ENCODE assay signal across 8 mouse cellular contexts in the genomic region with DNA sequence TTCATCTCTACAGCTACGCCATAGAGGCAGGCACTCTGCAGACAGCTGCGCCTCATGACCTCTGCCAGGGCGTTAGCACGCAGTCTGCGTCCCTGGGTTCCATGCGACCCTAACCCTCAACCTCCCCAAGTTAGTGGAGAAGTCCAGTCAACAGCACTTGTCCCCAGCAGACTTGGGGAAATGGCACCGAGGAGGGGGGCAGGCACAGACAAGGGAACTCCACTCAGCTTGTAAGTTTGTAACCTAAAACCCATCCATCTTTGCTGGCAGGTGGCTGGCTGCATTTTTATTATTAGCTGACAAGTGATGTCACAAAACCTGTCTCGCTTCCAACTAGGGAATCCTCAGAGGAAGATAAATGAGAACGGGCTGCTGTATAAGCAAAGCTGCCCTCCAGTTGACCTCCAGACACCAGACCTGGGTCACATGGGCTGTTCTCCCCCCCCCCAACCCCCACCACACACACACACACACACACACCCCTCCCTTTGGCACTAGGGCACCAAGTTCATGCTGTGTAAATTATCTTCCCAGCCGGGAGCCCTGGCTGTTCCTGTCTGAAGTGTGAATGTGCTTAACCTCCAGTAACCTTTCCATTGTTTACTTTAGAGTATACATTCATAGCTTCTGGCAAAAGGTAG.
DNase-seq lines count a peak whose midpoint lies in the region; ATAC-seq and TF ChIP-seq lines count a peak whose summit lies in the region.

No protein-coding gene starts in this region.

- peak overlapping the region; percentile 81 for H3K27ac ChIP-seq in lung, embryonic 14.5 days (ENCODE audit: low read depth)
- peak overlapping the region; percentile 9; the same call in 1 of the 2 replicates for H3K27ac ChIP-seq in forebrain, postnatal 0 days (ENCODE audit: low read depth, low read length)
- peak overlapping the region; percentile 16; the same call in 1 of the 2 replicates for H3K27ac ChIP-seq in hindbrain, embryonic 15.5 days (replicated peaks)
- no peak overlapping the region for H3K27ac ChIP-seq in liver, adult 2 months (replicated peaks; ENCODE audit: insufficient read depth, low read depth, low read length)
- 0 out of 2 replicates have a peak overlapping the region, but pooled peaks have one; percentile 39 for H3K27ac ChIP-seq in neural tube, embryonic 14.5 days (ENCODE audit: low read depth, low read length)

- H3K4me3 ChIP-seq in lung, embryonic 14.5 days (ENCODE audit: low read depth, low read length), result no peak overlapping the region
- no peak overlapping the region for H3K4me3 ChIP-seq in lung, adult 2 months (replicated peaks; ENCODE audit: extremely low read depth, low read depth, low read length)
- H3K4me3 ChIP-seq in forebrain, postnatal 0 days (ENCODE audit: low read depth, low read length), result no peak overlapping the region
- no peak overlapping the region for H3K4me3 ChIP-seq in hindbrain, embryonic 15.5 days
- no peak overlapping the region for H3K4me3 ChIP-seq in liver, adult 2 months (ENCODE audit: insufficient read depth, low read depth, low read length)
- no peak overlapping the region for H3K4me3 ChIP-seq in neural tube, embryonic 14.5 days (ENCODE audit: low read depth, low read length)

- WGBS in lung, embryonic 14.5 days, result 11% methylated on average over 10 of the region's 10 CpGs
- WGBS in lung, adult 2 months, result 26% methylated on average over 10 of the region's 10 CpGs
- WGBS in forebrain, postnatal 0 days, result 25% methylated on average over 10 of the region's 10 CpGs
- WGBS in hindbrain, embryonic 15.5 days, result 15% methylated on average over 10 of the region's 10 CpGs
- WGBS in liver, adult 2 months, result 37% methylated on average over 10 of the region's 10 CpGs
- WGBS in neural tube, embryonic 14.5 days, result 6% methylated on average over 10 of the region's 10 CpGs

- TF ChIP-seq POLR2A in lung, adult 2 months (IDR thresholded peaks at IDR 0.05; ENCODE audit: borderline replicate concordance, extremely low read depth, low read depth, low read length), result no peak
- TF ChIP-seq POLR2A in liver, adult 2 months (IDR thresholded peaks at IDR 0.05; ENCODE audit: extremely low read depth, insufficient read depth, low read length), result no peak

- DNase-seq in lung, embryonic 14.5 days, result peak; percentile 73
- no peak for DNase-seq in lung, adult 2 months
- no peak for DNase-seq in forebrain, postnatal 0 days
- peak; percentile 63 for DNase-seq in liver, adult 2 months (ENCODE audit: extremely low read depth, low read depth, low spot score)
- DNase-seq in layer of hippocampus, postnatal 10 days (ENCODE audit: low spot score in 2 of 2), result no peak
- no peak for DNase-seq in left cerebral cortex, adult 11 months (ENCODE audit: low spot score)

- no peaks in the 10 kb centered on the region for H3K79me2 ChIP-seq in liver, adult 2 months (ENCODE audit: control insufficient read depth, insufficient read depth, low read length)

- no peaks in the 10 kb centered on the region for H3K9me3 ChIP-seq in lung, embryonic 14.5 days (ENCODE audit: low read depth, low read length)
- no peaks in the 10 kb centered on the region for H3K9me3 ChIP-seq in forebrain, postnatal 0 days (ENCODE audit: low read length)
- H3K9me3 ChIP-seq in hindbrain, embryonic 15.5 days, result no peaks in the 10 kb centered on the region
- H3K9me3 ChIP-seq in neural tube, embryonic 14.5 days (ENCODE audit: control insufficient read depth, low read length), result no peaks in the 10 kb centered on the region

- no peak for TF ChIP-seq CTCF in lung, embryonic 14.5 days (IDR thresholded peaks at IDR 0.05; ENCODE audit: low read depth)
- no peak for TF ChIP-seq CTCF in lung, adult 2 months (IDR thresholded peaks at IDR 0.05; ENCODE audit: insufficient read depth, low read length)
- no peak for TF ChIP-seq CTCF in forebrain, postnatal 0 days (IDR thresholded peaks at IDR 0.05; ENCODE audit: low read depth)
- TF ChIP-seq CTCF in liver, adult 2 months (IDR thresholded peaks at IDR 0.05; ENCODE audit: low read depth, low read length), result no peak

- H3K27me3 ChIP-seq in lung, embryonic 14.5 days (ENCODE audit: insufficient read depth, low read length), result no peaks in the 10 kb centered on the region
- no peaks in the 10 kb centered on the region for H3K27me3 ChIP-seq in forebrain, postnatal 0 days (ENCODE audit: insufficient read depth, low read length)
- no peaks in the 10 kb centered on the region for H3K27me3 ChIP-seq in hindbrain, embryonic 15.5 days
- H3K27me3 ChIP-seq in liver, adult 2 months (ENCODE audit: control insufficient read depth, insufficient read depth, low read length), result no peaks in the 10 kb centered on the region
- H3K27me3 ChIP-seq in neural tube, embryonic 14.5 days (ENCODE audit: control insufficient read depth, insufficient read depth, low read length), result no peaks in the 10 kb centered on the region

- H3K4me1 ChIP-seq in lung, embryonic 14.5 days (ENCODE audit: insufficient read depth), result peaks cover 19% of the 10 kb centered on the region
- peaks cover 5% of the 10 kb centered on the region for H3K4me1 ChIP-seq in lung, adult 2 months (ENCODE audit: control insufficient read depth, insufficient read depth, low read length)
- H3K4me1 ChIP-seq in forebrain, postnatal 0 days (ENCODE audit: insufficient read depth), result peaks cover 14% of the 10 kb centered on the region
- H3K4me1 ChIP-seq in hindbrain, embryonic 15.5 days (replicated peaks), result peaks cover 22% of the 10 kb centered on the region
- peaks cover 3% of the 10 kb centered on the region; the same call in 1 of the 2 replicates for H3K4me1 ChIP-seq in liver, adult 2 months (ENCODE audit: control insufficient read depth, insufficient read depth, low read length)
- H3K4me1 ChIP-seq in neural tube, embryonic 14.5 days (ENCODE audit: control insufficient read depth, insufficient read depth, low read length), result peaks cover 27% of the 10 kb centered on the region

- no peak overlapping the region for H3K4me2 ChIP-seq in lung, embryonic 14.5 days
- no peak overlapping the region for H3K4me2 ChIP-seq in forebrain, postnatal 0 days (ENCODE audit: low read depth)
- no peak overlapping the region for H3K4me2 ChIP-seq in hindbrain, embryonic 15.5 days
- H3K4me2 ChIP-seq in neural tube, embryonic 14.5 days (ENCODE audit: low read depth, low read length), result no peak overlapping the region

- ATAC-seq in lung, embryonic 14.5 days (ENCODE audit: insufficient read depth), result peak; percentile 78
- ATAC-seq in forebrain, postnatal 0 days, result peak; percentile 59; the same call in 1 of the 2 replicates
- peak; percentile 54; the same call in 1 of the 2 replicates for ATAC-seq in hindbrain, embryonic 15.5 days (ENCODE audit: low FRiP score, low read depth)
- ATAC-seq in neural tube, embryonic 14.5 days (ENCODE audit: low read depth), result peak; percentile 49

- no peak overlapping the region for H3K9ac ChIP-seq in lung, embryonic 14.5 days
- no peak overlapping the region for H3K9ac ChIP-seq in forebrain, postnatal 0 days
- no peak overlapping the region for H3K9ac ChIP-seq in hindbrain, embryonic 15.5 days
- no peak overlapping the region for H3K9ac ChIP-seq in liver, adult 2 months (ENCODE audit: low read depth, low read length)
- no peak overlapping the region for H3K9ac ChIP-seq in neural tube, embryonic 14.5 days (replicated peaks; ENCODE audit: low read depth, low read length)

- peaks cover 69% of the 10 kb centered on the region for H3K36me3 ChIP-seq in lung, embryonic 14.5 days (ENCODE audit: insufficient read depth)
- H3K36me3 ChIP-seq in forebrain, postnatal 0 days (ENCODE audit: insufficient read depth), result peaks cover 43% of the 10 kb centered on the region
- H3K36me3 ChIP-seq in hindbrain, embryonic 15.5 days, result peaks cover 31% of the 10 kb centered on the region; the same call in 1 of the 2 replicates
- H3K36me3 ChIP-seq in liver, adult 2 months (ENCODE audit: control insufficient read depth, insufficient read depth, low read length), result peaks cover 28% of the 10 kb centered on the region
- peaks cover 21% of the 10 kb centered on the region for H3K36me3 ChIP-seq in neural tube, embryonic 14.5 days (ENCODE audit: control insufficient read depth, insufficient read depth, low read length)

Comparison
In these comparisons a context has a peak if more than half of its experiments do, and no peak if none do; other contexts are left out.
1. DNase-seq: peak in lung, embryonic 14.5 days (single experiment) and liver, adult 2 months (single experiment); none in lung, adult 2 months (single experiment), forebrain, postnatal 0 days (single experiment), layer of hippocampus, postnatal 10 days (0 of 2) and left cerebral cortex, adult 11 months (single experiment).
2. Peak in every context shown above with its lines, with median percentiles within 50 percentile points of each other: ATAC-seq.